15 mouse cellular contexts compared by ENCODE assay signal in the genomic region with DNA sequence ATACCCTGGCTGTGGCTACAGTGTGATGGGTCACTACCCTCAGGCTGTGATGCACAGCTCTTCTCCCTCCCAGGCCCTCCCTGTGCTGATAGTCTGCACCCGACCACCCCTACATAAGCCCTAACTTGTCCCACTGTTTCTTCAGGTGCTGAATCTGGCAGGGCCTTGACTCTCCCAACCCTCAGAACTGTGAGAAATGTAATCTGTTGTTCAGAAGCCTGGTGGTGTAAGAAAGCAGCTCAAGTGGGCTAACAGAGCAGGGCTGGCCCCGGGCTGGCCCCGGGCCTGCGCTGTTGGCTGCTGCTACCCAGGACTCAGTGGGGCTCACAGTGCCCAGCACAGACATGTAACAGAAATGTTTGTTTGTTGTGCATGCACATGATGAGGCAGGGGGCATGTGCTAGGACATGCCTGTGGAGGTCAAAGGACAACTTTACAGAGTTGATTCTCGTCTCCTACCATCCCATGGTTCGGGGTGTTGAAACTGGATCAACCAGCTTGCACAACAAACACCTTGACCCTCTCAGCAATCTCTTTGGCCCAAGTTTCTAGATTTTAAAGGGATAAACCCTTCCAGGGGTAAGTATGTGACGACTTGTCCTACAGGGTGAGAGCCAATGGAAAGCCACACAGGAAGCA. TPM values are rescaled to one million over a fixed set of nuclear protein-coding genes. Genes with fewer than 3 reads are reported as not detected.
A peak's percentile ranks its signal among the peaks of the same experiment; 100 is the strongest.
DNase-seq lines count a peak whose midpoint lies in the region; ATAC-seq lines count a peak whose summit lies in the region.
"Had no signal": no experiment of that assay in that cellular context is flagged by ENCODE, and none has a peak within 500 bp of the region (broad histone marks: within the 10 kb centered on the region; RNA-seq: fewer than 3 reads in every experiment).

No protein-coding gene starts in this region.

- DNase-seq in adrenal gland, postnatal 10 days = peak; percentile 29
- no peak for DNase-seq in adrenal gland, postnatal 4 days (ENCODE audit: low spot score in 2 of 2)
- no peak for DNase-seq in midbrain, embryonic 10.5 days (ENCODE audit: low spot score)
- peak; percentile 67 for DNase-seq in lung, postnatal 25 days (ENCODE audit: low spot score)
- DNase-seq in frontal cortex, postnatal 14 days (ENCODE audit: low spot score in 2 of 2) = no peak
- DNase-seq in retina, embryonic 14.5 days (ENCODE audit: low spot score) = no peak

- 0 out of 2 replicates have a peak, but pooled peaks cover 3% of the 10 kb centered on the region for H3K36me3 ChIP-seq in midbrain, embryonic 10.5 days
- no peaks in the 10 kb centered on the region for H3K36me3 ChIP-seq in midbrain, embryonic 15.5 days (replicated peaks)
- no peaks in the 10 kb centered on the region for H3K36me3 ChIP-seq in limb, embryonic 13.5 days
- H3K36me3 ChIP-seq: hindbrain, embryonic 15.5 days had no signal

- WGBS in midbrain, embryonic 10.5 days = 90% methylated on average over 7 of the region's 7 CpGs
- 88% methylated on average over 7 of the region's 7 CpGs for WGBS in midbrain, embryonic 15.5 days
- WGBS in limb, embryonic 13.5 days = 73% methylated on average over 7 of the region's 7 CpGs

- no peak overlapping the region for H3K9ac ChIP-seq in midbrain, embryonic 15.5 days
- H3K9ac ChIP-seq in limb, embryonic 13.5 days = no peak overlapping the region
- H3K9ac ChIP-seq: hindbrain, embryonic 15.5 days had no signal

- no peak overlapping the region for H3K4me2 ChIP-seq in midbrain, embryonic 15.5 days
- no peak overlapping the region for H3K4me2 ChIP-seq in limb, embryonic 13.5 days (replicated peaks)
- H3K4me2 ChIP-seq: hindbrain, embryonic 15.5 days had no signal

- H3K4me3 ChIP-seq in midbrain, embryonic 10.5 days = no peak overlapping the region
- H3K4me3 ChIP-seq in midbrain, embryonic 15.5 days = no peak overlapping the region
- H3K4me3 ChIP-seq in limb, embryonic 13.5 days = no peak overlapping the region
- H3K4me3 ChIP-seq: erythroblast, embryonic 14.5 days; hindbrain, embryonic 15.5 days had no signal

- H3K9me3 ChIP-seq in midbrain, embryonic 10.5 days (replicated peaks) = no peaks in the 10 kb centered on the region
- H3K9me3 ChIP-seq in midbrain, embryonic 15.5 days = no peaks in the 10 kb centered on the region
- no peaks in the 10 kb centered on the region for H3K9me3 ChIP-seq in limb, embryonic 13.5 days
- H3K9me3 ChIP-seq: hindbrain, embryonic 15.5 days had no signal

- H3K27ac ChIP-seq in midbrain, embryonic 10.5 days (replicated peaks) = 0 out of 2 replicates have a peak overlapping the region, but pooled peaks have one; percentile 46
- H3K27ac ChIP-seq in midbrain, embryonic 15.5 days = no peak overlapping the region
- peak overlapping the region; percentile 2; the same call in 1 of the 2 replicates for H3K27ac ChIP-seq in limb, embryonic 13.5 days
- H3K27ac ChIP-seq: hindbrain, embryonic 15.5 days had no signal

- no peak for ATAC-seq in midbrain, embryonic 15.5 days (replicated peaks)
- no peak for ATAC-seq in limb, embryonic 13.5 days (ENCODE audit: low FRiP score, low read depth)

- no peaks in the 10 kb centered on the region for H3K27me3 ChIP-seq in midbrain, embryonic 10.5 days (ENCODE audit: low read depth, poor library complexity, severe bottlenecking)
- H3K27me3 ChIP-seq in midbrain, embryonic 15.5 days (replicated peaks) = no peaks in the 10 kb centered on the region
- H3K27me3 ChIP-seq in limb, embryonic 13.5 days = no peaks in the 10 kb centered on the region
- H3K27me3 ChIP-seq: hindbrain, embryonic 15.5 days had no signal

- peaks cover 32% of the 10 kb centered on the region; the same call in 1 of the 2 replicates for H3K4me1 ChIP-seq in midbrain, embryonic 10.5 days
- H3K4me1 ChIP-seq in midbrain, embryonic 15.5 days = peaks cover 18% of the 10 kb centered on the region
- peaks cover 26% of the 10 kb centered on the region for H3K4me1 ChIP-seq in limb, embryonic 13.5 days

RNA-seq across cellular contexts. Expression of gene Scarb2, which starts 10.7 kb away (rescaled TPM):
- 10 to 100 TPM; 79.6 to 80.6 TPM for total RNA-seq in adrenal gland, postnatal 10 days (2021)
- total RNA-seq in adrenal gland, postnatal 4 days (2021) = 10 to 100 TPM; 75.9 to 87.0 TPM
- 9.3 and 11.8 TPM in 2 replicates for polyA plus RNA-seq in midbrain, embryonic 10.5 days (2016; fragmentation: Nextera tagmentation; extraction: Ambion mirVana)
- polyA plus RNA-seq in midbrain, embryonic 15.5 days (2015; fragmentation: Nextera tagmentation; extraction: Ambion mirVana) = 24.4 and 25.4 TPM in 2 replicates
- 11.5 and 12.2 TPM in 2 replicates for polyA plus RNA-seq in limb, embryonic 13.5 days (2015; fragmentation: Nextera tagmentation; extraction: Ambion mirVana)

RNA-seq across cellular contexts. Expression of gene Fam47e, which starts 59.0 kb away (rescaled TPM):
- not detected for total RNA-seq in adrenal gland, postnatal 10 days (2021)
- under 1 TPM in 1 of 2 experiments, not detected in 1; 0.96 TPM for total RNA-seq in adrenal gland, postnatal 4 days (2021)
- polyA plus RNA-seq in midbrain, embryonic 10.5 days (2016; fragmentation: Nextera tagmentation; extraction: Ambion mirVana) = not detected in 2 replicates
- 0.88 and 1.0 TPM in 2 replicates for polyA plus RNA-seq in midbrain, embryonic 15.5 days (2015; fragmentation: Nextera tagmentation; extraction: Ambion mirVana)
- polyA plus RNA-seq in limb, embryonic 13.5 days (2015; fragmentation: Nextera tagmentation; extraction: Ambion mirVana) = not detected in 2 replicates
- total RNA-seq: adrenal gland, postnatal 36 days; gastrocnemius, adult 8-10 months; megakaryocyte-erythroid progenitor cell, adult 5-6 weeks had no signal
- polyA plus RNA-seq: erythroblast, embryonic 14.5 days; large intestine, adult 2 months; neural tube, embryonic 11.5 days had no signal

Comparison
In these comparisons a context has a peak if more than half of its experiments do, and no peak if none do; other contexts are left out.
1. DNase-seq: peak in adrenal gland, postnatal 10 days (single experiment) and lung, postnatal 25 days (single experiment); none in adrenal gland, postnatal 4 days (0 of 2), midbrain, embryonic 10.5 days (single experiment), frontal cortex, postnatal 14 days (0 of 2) and retina, embryonic 14.5 days (single experiment).